Mouse (Mus musculus) limb, embryonic 12.5 days (tissue): ENCODE results near the gene A4galt. TPM values are rescaled to one million over a fixed set of nuclear protein-coding genes. Genes with fewer than 3 reads are reported as not detected.

Source experiments
- ATAC-seq: fragments of 200-750 bp; cut with Nextera tagmentation; 2 replicates; pipeline ENCODE4 v1.8.0; 2017; ENCODE audit warnings: low read depth, moderate TSS enrichment; ENCODE audit not compliant: insufficient number of reproducible peaks, insufficient read depth, low FRiP score, low TSS enrichment
- H3K27ac ChIP-seq: fragments of 300-500 bp; sonication (generic); 2 replicates; pipeline ENCODE4 v1.5.1; 2016; ENCODE audit warnings: mild to moderate bottlenecking, moderate library complexity
- H3K27me3 ChIP-seq: fragments of 300-500 bp; sonication (generic); 2 replicates; pipeline ENCODE4 v1.6.1; 2016; ENCODE audit warnings: mild to moderate bottlenecking, moderate library complexity
- H3K36me3 ChIP-seq: fragments of 300-500 bp; sonication (generic); 2 replicates; pipeline ENCODE4 v1.6.1; 2016; ENCODE audit warnings: mild to moderate bottlenecking, moderate library complexity
- H3K4me1 ChIP-seq: fragments of 300-500 bp; sonication (generic); replicated peaks from 2 replicates; pipeline ENCODE4 v1.6.1; 2016
- H3K4me2 ChIP-seq: fragments of 300-500 bp; sonication (generic); 2 replicates; pipeline ENCODE4 v1.6.1; 2016; ENCODE audit warnings: mild to moderate bottlenecking, moderate library complexity
- H3K4me3 ChIP-seq: fragments of 300-500 bp; sonication (generic); replicated peaks from 2 replicates; pipeline ENCODE4 v1.5.1; 2016; ENCODE audit warnings: mild to moderate bottlenecking
- H3K9ac ChIP-seq: fragments of 300-500 bp; sonication (generic); replicated peaks from 2 replicates; pipeline ENCODE4 v1.6.1; 2016; ENCODE audit warnings: mild to moderate bottlenecking, moderate library complexity
- H3K9me3 ChIP-seq: fragments of 300-500 bp; sonication (generic); 2 replicates; pipeline ENCODE4 v1.6.1; 2016; ENCODE audit warnings: mild to moderate bottlenecking, moderate library complexity
- WGBS: fragments of 180-500 bp; shearing (Covaris S2); methylation state at CpG from one replicate; pipeline ENCODE4 v1.1.7; 2016; 5-methylcytosine and 5-hydroxymethylcytosine counted together
- polyA plus RNA-seq: library from polyadenylated mRNA; unstranded; fragments of >200 nt; fragmentation: Nextera tagmentation; extraction: Ambion mirVana; gene quantifications from 2 replicates; pipeline ENCODE4 v1.2.1, GENCODE M21; 2016

A4galt gene
- polyA plus RNA-seq, 1 experiment from 2014 or later, result 0.16 TPM

- Histone ChIP-seq H3K4me2 (no peak overlapping the region), H3K27ac (no peak overlapping the region), H3K9ac (no peak overlapping the region), H3K4me1 (peaks cover 10% of the 10 kb centered on the region), H3K4me3 (no peak overlapping the region), H3K27me3 (no peaks in the 10 kb centered on the region; the same call in 1 of the 2 replicates), H3K36me3 (no peaks in the 10 kb centered on the region), H3K9me3 (no peaks in the 10 kb centered on the region)
- ATAC-seq, result no peak
- 82% methylated on average over 4 of the region's 4 CpGs for whole genome bisulfite sequencing
Measured at GRCm38 (mm10) chr15:83202412-83202811, 49.2 kb downstream of the A4galt start.

- Histone ChIP-seq H3K4me3 (no peak overlapping the region), H3K4me2 (no peak overlapping the region), H3K9ac (no peak overlapping the region), H3K36me3 (no peaks in the 10 kb centered on the region), H3K9me3 (peaks cover 4% of the 10 kb centered on the region; the same call in 1 of the 2 replicates), H3K27ac (no peak overlapping the region), H3K4me1 (no peaks in the 10 kb centered on the region), H3K27me3 (no peaks in the 10 kb centered on the region)
- 91% methylated on average over 4 of the region's 4 CpGs for WGBS
- ATAC-seq, result no peak
Measured at GRCm38 (mm10) chr15:83193413-83193812, 58.2 kb downstream of the A4galt start.

GRCm38 (mm10) chr15:83182351-83182750 is 69.2 kb downstream of the A4galt start:
- H3K27ac ChIP-seq, result no peak overlapping the region
- WGBS, result 74% methylated on average over 5 of the region's 5 CpGs

GRCm38 (mm10) chr15:83181800-83182330 is 69.7 kb downstream of the A4galt start:
- no peak overlapping the region for H3K27ac ChIP-seq
- H3K9ac ChIP-seq, result no peak overlapping the region
- H3K36me3 ChIP-seq, result no peaks in the 10 kb centered on the region
- no peaks in the 10 kb centered on the region for H3K9me3 ChIP-seq
- H3K4me1 ChIP-seq, result no peaks in the 10 kb centered on the region
- no peaks in the 10 kb centered on the region for H3K27me3 ChIP-seq
- no peak overlapping the region for H3K4me2 ChIP-seq
- no peak for ATAC-seq
- 72% methylated on average over 4 of the region's 4 CpGs for WGBS
- H3K4me3 ChIP-seq, result no peak overlapping the region

More at GRCm38 (mm10) chr15:83182351-83182750, 69.2 kb downstream of the A4galt start:
- ATAC-seq, result no peak
- Histone ChIP-seq H3K4me3 (no peak overlapping the region), H3K36me3 (no peaks in the 10 kb centered on the region), H3K9ac (no peak overlapping the region), H3K4me1 (no peaks in the 10 kb centered on the region), H3K27me3 (no peaks in the 10 kb centered on the region), H3K4me2 (no peak overlapping the region), H3K9me3 (no peaks in the 10 kb centered on the region)

- 82% methylated on average over 6 of the region's 6 CpGs for WGBS
- H3K9me3 ChIP-seq, result no peaks in the 10 kb centered on the region
- no peak overlapping the region for H3K4me2 ChIP-seq
- H3K4me3 ChIP-seq, result no peak overlapping the region
- no peak overlapping the region for H3K9ac ChIP-seq
- no peaks in the 10 kb centered on the region for H3K4me1 ChIP-seq
- no peak for ATAC-seq
- H3K27me3 ChIP-seq, result no peaks in the 10 kb centered on the region
- H3K36me3 ChIP-seq, result no peaks in the 10 kb centered on the region
- no peak overlapping the region for H3K27ac ChIP-seq
Measured at GRCm38 (mm10) chr15:83180004-83180403, 71.6 kb downstream of the A4galt start.

Other genes starting within 250 kb of the A4galt start
- 3.0 TPM in 2 replicates for gene Nfam1, start 218.5 kb downstream of the A4galt start, polyA plus RNA-seq
- gene Serhl, start 162.3 kb downstream of the A4galt start, polyA plus RNA-seq, result 56.3 and 61.3 TPM in 2 replicates
- gene Rrp7a, start 129.0 kb downstream of the A4galt start, polyA plus RNA-seq, result 50.4 and 57.7 TPM in 2 replicates
- gene Poldip3, start 102.4 kb downstream of the A4galt start, polyA plus RNA-seq, result 173 and 176 TPM in 2 replicates
- 85.8 and 113 TPM in 2 replicates for gene Cyb5r3, start 79.2 kb downstream of the A4galt start, polyA plus RNA-seq
- gene Arfgap3, start 98.5 kb upstream of the A4galt start, polyA plus RNA-seq, result 40.3 and 42.5 TPM in 2 replicates
- 45.5 and 50.6 TPM in 2 replicates for gene Pacsin2, start 212.8 kb upstream of the A4galt start, polyA plus RNA-seq